33 mouse cellular contexts compared by ENCODE assay signal in genomic region chr1:183060611-183061010, GRCm38 (mm10).
"Had no signal": no experiment of that assay in that cellular context is flagged by ENCODE, and none has a peak within 500 bp of the region (broad histone marks: within the 10 kb centered on the region; RNA-seq: fewer than 3 reads in every experiment).

No protein-coding gene starts in this region.

- H3K36me3 ChIP-seq: heart, embryonic 10.5 days; heart, embryonic 12.5 days; heart, embryonic 13.5 days; heart, embryonic 15.5 days; hindbrain, embryonic 10.5 days; hindbrain, embryonic 12.5 days; hindbrain, embryonic 13.5 days; hindbrain, embryonic 15.5 days; intestine, embryonic 15.5 days had no signal

- H3K9me3 ChIP-seq: heart, embryonic 10.5 days; heart, embryonic 12.5 days; heart, embryonic 13.5 days; heart, embryonic 15.5 days; hindbrain, embryonic 10.5 days; hindbrain, embryonic 12.5 days; hindbrain, embryonic 13.5 days; hindbrain, embryonic 15.5 days; intestine, embryonic 15.5 days had no signal

- H3K9ac ChIP-seq: heart, embryonic 12.5 days; heart, embryonic 13.5 days; heart, embryonic 15.5 days; hindbrain, embryonic 12.5 days; hindbrain, embryonic 13.5 days; hindbrain, embryonic 14.5 days; hindbrain, embryonic 15.5 days; intestine, embryonic 15.5 days had no signal

- ATAC-seq: hindbrain, embryonic 16.5 days; hindbrain, postnatal 0 days; inflammation-experienced regulatory T-cells, adult 6 months; intestine, embryonic 15.5 days; intestine, embryonic 16.5 days; intestine, postnatal 0 days had no signal

- H3K27me3 ChIP-seq: intestine, embryonic 15.5 days had no signal

- H3K4me3 ChIP-seq: heart, embryonic 10.5 days; heart, embryonic 12.5 days; heart, embryonic 13.5 days; heart, embryonic 15.5 days; hindbrain, embryonic 10.5 days; hindbrain, embryonic 12.5 days; hindbrain, embryonic 13.5 days; hindbrain, embryonic 15.5 days; intestine, embryonic 15.5 days; layer of hippocampus, adult 2 months; left cerebral cortex, adult 2 months had no signal

- H3K4me2 ChIP-seq: heart, embryonic 11.5 days; heart, embryonic 12.5 days; heart, embryonic 13.5 days; heart, embryonic 15.5 days; hindbrain, embryonic 12.5 days; hindbrain, embryonic 13.5 days; hindbrain, embryonic 14.5 days; hindbrain, embryonic 15.5 days; intestine, embryonic 15.5 days had no signal

- DNase-seq: heart, postnatal 10 days; heart, postnatal 14 days; heart, postnatal 36 days; heart, postnatal 4 days; kidney, adult 11 months; kidney, adult 18-20 months; kidney, adult 2 months; kidney, adult 8-10 months; kidney, adult 9 months; kidney, postnatal 10 days; kidney, postnatal 36 days; kidney, postnatal 4 days; layer of hippocampus, adult 9-11 months; layer of hippocampus, postnatal 36 days had no signal

- H3K27ac ChIP-seq: heart, embryonic 10.5 days; heart, embryonic 13.5 days; heart, embryonic 15.5 days; hindbrain, embryonic 10.5 days; hindbrain, embryonic 12.5 days; hindbrain, embryonic 13.5 days; hindbrain, embryonic 14.5 days; hindbrain, embryonic 15.5 days; hindbrain, postnatal 0 days; intestine, embryonic 15.5 days; kidney, postnatal 0 days; layer of hippocampus, adult 2 months; left cerebral cortex, adult 2 months had no signal
